Mouse (Mus musculus): Measurements from ENCODE around the gene Arhgef5. TPM values are rescaled to one million over a fixed set of nuclear protein-coding genes. Genes with fewer than 3 reads are reported as not detected.
"Not testable (repeated sequence)": the region's sequence is repeated elsewhere in the genome, so short reads cannot be mapped to it uniquely, and the experiment has no call there.

Arhgef5 gene
- polyA plus RNA-seq (2015; fragmentation: Nextera tagmentation; extraction: Ambion mirVana), result 18.4 and 19.2 TPM in 2 replicates

DNA sequence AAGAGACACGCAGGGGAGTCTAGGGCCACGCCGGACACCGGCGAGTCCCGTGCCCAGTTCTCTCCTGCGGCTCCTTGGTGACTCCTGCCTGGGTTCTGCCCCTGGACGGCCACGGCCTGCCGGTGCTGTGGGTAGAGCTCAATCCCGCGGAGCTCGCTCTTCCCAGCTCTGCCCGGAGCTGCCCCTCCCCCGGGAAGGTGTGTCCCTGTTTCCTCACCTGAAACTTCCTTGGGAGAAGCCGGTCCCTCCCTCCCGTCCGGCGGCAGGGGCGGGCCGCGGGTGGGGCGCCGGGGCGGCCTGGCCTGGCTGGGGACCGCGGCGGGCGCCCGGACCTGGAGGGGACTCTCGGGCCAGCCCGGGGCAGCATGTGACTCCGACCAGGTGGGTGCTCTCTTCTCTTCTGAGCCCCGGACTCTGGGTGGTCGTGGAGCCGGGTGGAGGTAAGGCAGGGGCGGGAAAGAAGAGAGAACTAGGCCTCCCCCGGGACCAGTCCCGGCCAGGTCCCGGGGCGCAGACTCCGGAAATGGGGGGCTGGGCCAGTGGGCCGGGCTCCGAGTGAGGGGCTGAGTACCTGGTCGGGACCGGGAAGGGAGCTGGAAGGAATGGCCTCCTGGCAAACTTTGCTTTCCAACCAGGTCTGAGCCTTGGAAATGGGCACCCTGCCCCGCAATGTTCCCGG lies at the start of gene Arhgef5:
TSS of gene Arhgef5 (plus strand) at position 220 of the 679 bp plus-strand sequence.
- peak; percentile 96 for ATAC-seq
- peak within 1 kb of the TSS; percentile 70 for H3K4me3 ChIP-seq (replicated peaks)
- peaks cover 3% of the 10 kb centered on the region; the same call in 1 of the 2 replicates for H3K4me1 ChIP-seq (replicated peaks)
- no peaks in the 10 kb centered on the region for H3K36me3 ChIP-seq
- H3K9me3 ChIP-seq, result no peaks in the 10 kb centered on the region
- no peaks in the 10 kb centered on the region for H3K27me3 ChIP-seq (replicated peaks)
- peak within 1 kb of the TSS; percentile 78 for H3K4me2 ChIP-seq (replicated peaks)
- peak within 1 kb of the TSS; percentile 71 for H3K27ac ChIP-seq
- H3K9ac ChIP-seq, result peak within 1 kb of the TSS; percentile 75
- WGBS, result 0% methylated on average over 45 of the region's 48 CpGs

DNA sequence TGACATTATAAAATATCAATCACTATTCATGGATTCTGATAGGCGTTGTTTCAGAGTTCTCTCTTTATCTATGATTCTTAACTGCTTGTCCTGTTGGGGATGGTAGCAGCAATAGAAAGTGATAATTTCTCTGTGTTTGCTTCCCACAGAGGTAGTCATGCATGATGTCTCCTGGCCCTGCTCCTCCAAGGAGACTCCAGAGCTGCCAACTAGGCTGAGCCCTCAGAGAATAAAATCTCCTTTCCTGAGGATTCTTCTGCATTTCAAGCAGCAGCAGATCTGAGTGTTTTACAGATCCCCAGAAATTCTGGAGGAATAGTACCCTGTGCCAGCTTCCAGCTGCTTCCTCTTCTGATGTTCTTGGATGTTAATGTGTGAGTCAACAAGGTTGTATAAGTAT lies 34.1 kb upstream of the Arhgef5 start, which contains the start of gene Olfr47:
TSS of gene Olfr47 (plus strand) at position 275 of the 400 bp plus-strand sequence.
- not testable (repeated sequence) for ATAC-seq
- WGBS, result 91% methylated on average over 1 of the region's 1 CpGs

DNA sequence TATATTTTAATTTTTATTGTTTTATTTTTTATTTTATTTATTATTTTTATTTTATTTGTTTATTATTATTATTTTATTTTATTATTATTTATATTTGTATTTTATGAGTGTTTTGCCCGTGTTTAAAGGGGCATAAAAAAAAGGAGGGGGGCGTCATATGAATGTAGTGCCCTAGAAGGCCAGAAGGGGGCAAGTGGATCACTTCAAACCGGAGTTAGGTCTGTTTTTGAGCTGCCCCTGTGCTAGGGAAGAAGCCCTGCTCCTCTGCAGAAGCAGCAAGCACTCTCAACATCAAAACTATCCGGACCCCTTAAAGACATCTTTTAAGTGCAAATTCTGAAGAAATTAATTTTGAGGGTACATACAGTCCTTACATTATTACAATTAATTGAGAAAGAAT lies 23.3 kb upstream of the Arhgef5 start:
- Histone ChIP-seq H3K4me3 (replicated peaks) (no peak overlapping the region), H3K9ac (no peak overlapping the region), H3K4me2 (replicated peaks) (no peak overlapping the region), H3K9me3 (no peaks in the 10 kb centered on the region), H3K36me3 (no peaks in the 10 kb centered on the region), H3K4me1 (replicated peaks) (no peaks in the 10 kb centered on the region), H3K27me3 (replicated peaks) (no peaks in the 10 kb centered on the region), H3K27ac (no peak overlapping the region)
- WGBS, result 10% methylated on average over 4 of the region's 4 CpGs
- ATAC-seq, result no peak

More for the DNA sequence above, 34.1 kb upstream of the Arhgef5 start, which contains the start of gene Olfr47:
- H3K4me3 ChIP-seq (replicated peaks); H3K9me3 ChIP-seq; H3K36me3 ChIP-seq; H3K4me2 ChIP-seq (replicated peaks); H3K9ac ChIP-seq; H3K4me1 ChIP-seq (replicated peaks); H3K27me3 ChIP-seq (replicated peaks); H3K27ac ChIP-seq: not testable (repeated sequence)

- no peaks in the 10 kb centered on the region for H3K4me1 ChIP-seq (replicated peaks)
- no peaks in the 10 kb centered on the region for H3K9me3 ChIP-seq
- no peaks in the 10 kb centered on the region for H3K27me3 ChIP-seq (replicated peaks)
- no peak for ATAC-seq
- no peak overlapping the region for H3K4me2 ChIP-seq (replicated peaks)
- H3K9ac ChIP-seq, result no peak overlapping the region
- no peak overlapping the region for H3K27ac ChIP-seq
- no peak overlapping the region for H3K4me3 ChIP-seq (replicated peaks)
- WGBS, result 60% methylated on average over 3 of the region's 3 CpGs
- no peaks in the 10 kb centered on the region for H3K36me3 ChIP-seq
Observed at GRCm38 (mm10) chr6:43247396-43247795, 18.0 kb upstream of the Arhgef5 start.

GRCm38 (mm10) chr6:43252994-43253393 lies 12.4 kb upstream of the Arhgef5 start:
- no peak overlapping the region for H3K27ac ChIP-seq
- H3K27me3 ChIP-seq (replicated peaks), result no peaks in the 10 kb centered on the region
- no peaks in the 10 kb centered on the region for H3K36me3 ChIP-seq
- no peak overlapping the region for H3K9ac ChIP-seq
- no peak overlapping the region for H3K4me2 ChIP-seq (replicated peaks)
- H3K4me3 ChIP-seq (replicated peaks), result no peak overlapping the region
- no peaks in the 10 kb centered on the region for H3K9me3 ChIP-seq
- WGBS, result 75% methylated on average over 1 of the region's 1 CpGs
- no peak for ATAC-seq
- no peaks in the 10 kb centered on the region for H3K4me1 ChIP-seq (replicated peaks)

DNA sequence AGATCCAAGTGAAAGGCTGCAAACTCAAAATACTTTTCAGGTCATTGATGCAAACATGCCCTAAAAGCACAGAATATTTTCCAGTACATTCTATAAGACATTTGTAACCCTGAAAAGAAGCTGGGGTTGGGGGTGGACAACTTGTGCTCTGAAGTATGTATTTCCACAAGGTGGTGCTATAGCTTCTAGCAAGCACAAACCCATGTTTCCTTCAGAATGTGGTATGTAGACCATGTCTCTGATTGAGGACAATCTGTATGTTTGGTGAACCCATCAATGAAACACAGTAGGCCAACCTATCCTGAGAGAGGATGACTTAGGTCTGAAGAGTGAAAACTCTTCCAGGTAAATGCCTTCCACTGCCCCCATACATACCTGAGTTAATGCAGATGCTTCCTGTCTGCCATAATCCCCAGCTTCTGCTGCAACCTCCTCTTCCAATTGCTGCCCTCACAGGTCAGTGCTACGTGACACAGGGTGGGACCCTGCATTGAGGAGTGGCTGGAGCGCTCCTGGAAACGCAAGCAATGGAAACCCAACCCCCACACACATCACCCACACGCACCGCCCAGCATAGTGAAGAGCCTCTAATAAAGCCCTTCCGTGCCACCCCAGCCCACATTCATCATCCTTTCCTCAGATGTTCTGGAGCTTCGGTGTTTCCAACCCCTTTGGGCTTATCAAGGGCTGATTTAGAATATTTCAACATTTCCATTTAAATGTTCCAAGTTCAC lies 11.0 kb upstream of the Arhgef5 start:
- no peak overlapping the region for H3K4me2 ChIP-seq (replicated peaks)
- no peak overlapping the region for H3K9ac ChIP-seq
- ATAC-seq, result peak; percentile 61; the same call in 1 of the 2 replicates
- WGBS, result 59% methylated on average over 7 of the region's 7 CpGs
- no peaks in the 10 kb centered on the region for H3K4me1 ChIP-seq (replicated peaks)
- no peak overlapping the region for H3K4me3 ChIP-seq (replicated peaks)
- H3K27me3 ChIP-seq (replicated peaks), result no peaks in the 10 kb centered on the region
- no peaks in the 10 kb centered on the region for H3K36me3 ChIP-seq
- H3K27ac ChIP-seq, result no peak overlapping the region
- H3K9me3 ChIP-seq, result no peaks in the 10 kb centered on the region

DNA sequence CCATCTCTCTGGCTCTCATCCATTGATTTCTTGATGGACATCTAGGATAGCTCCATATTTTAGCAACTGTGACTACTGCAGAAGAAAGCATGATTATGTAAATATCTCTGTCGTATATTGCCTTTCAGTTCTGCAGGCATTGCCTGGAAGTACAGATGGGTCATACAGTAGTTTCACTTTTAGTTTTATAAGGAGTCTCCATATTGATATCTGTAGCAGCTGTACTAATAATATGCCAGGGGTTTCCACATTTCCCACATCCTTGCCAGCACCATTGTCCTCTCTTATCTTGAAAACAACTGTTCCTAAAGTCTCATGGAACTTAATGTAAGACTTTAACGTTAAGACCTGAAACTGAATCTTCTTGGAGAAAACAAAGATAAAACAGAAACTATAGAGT lies 4.6 kb upstream of the Arhgef5 start:
- H3K27me3 ChIP-seq (replicated peaks), result no peaks in the 10 kb centered on the region
- H3K4me3 ChIP-seq (replicated peaks), result no peak overlapping the region
- H3K4me2 ChIP-seq (replicated peaks), result no peak overlapping the region
- H3K9me3 ChIP-seq, result no peaks in the 10 kb centered on the region
- WGBS, result 67% methylated on average over 2 of the region's 2 CpGs
- no peaks in the 10 kb centered on the region for H3K36me3 ChIP-seq
- H3K4me1 ChIP-seq (replicated peaks), result peaks cover 3% of the 10 kb centered on the region; the same call in 1 of the 2 replicates
- no peak overlapping the region for H3K9ac ChIP-seq
- no peak for ATAC-seq
- no peak overlapping the region for H3K27ac ChIP-seq

DNA sequence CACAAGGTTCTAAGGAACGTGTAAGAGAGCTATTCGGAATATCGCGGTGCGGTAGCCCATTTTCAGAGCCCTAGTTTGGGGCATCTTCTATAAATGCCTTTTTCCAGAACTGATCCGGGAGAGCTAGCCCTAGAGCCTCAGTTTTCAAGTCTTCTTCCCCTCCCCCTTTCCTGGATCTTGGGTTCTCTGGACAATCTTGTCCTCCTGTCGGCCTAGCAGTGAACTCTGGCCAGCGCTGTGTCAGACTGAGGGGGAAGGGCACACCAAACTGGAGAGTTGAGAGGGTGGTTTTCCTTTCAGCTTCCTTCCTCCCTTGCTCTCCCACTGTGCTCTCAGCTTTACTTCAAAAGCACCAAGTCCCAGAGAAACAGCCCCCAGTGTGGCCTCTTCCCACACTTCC lies 974 bp downstream of the Arhgef5 start:
- 3% methylated on average over 8 of the region's 8 CpGs for WGBS
- Histone ChIP-seq H3K27ac (peak overlapping the region; percentile 71), H3K27me3 (replicated peaks) (no peaks in the 10 kb centered on the region), H3K4me1 (replicated peaks) (peaks cover 3% of the 10 kb centered on the region; the same call in 1 of the 2 replicates), H3K9ac (peak overlapping the region; percentile 75), H3K36me3 (no peaks in the 10 kb centered on the region), H3K9me3 (no peaks in the 10 kb centered on the region), H3K4me3 (replicated peaks) (peak overlapping the region; percentile 70), H3K4me2 (replicated peaks) (peak overlapping the region; percentile 78)
- peak; percentile 67 for ATAC-seq

DNA sequence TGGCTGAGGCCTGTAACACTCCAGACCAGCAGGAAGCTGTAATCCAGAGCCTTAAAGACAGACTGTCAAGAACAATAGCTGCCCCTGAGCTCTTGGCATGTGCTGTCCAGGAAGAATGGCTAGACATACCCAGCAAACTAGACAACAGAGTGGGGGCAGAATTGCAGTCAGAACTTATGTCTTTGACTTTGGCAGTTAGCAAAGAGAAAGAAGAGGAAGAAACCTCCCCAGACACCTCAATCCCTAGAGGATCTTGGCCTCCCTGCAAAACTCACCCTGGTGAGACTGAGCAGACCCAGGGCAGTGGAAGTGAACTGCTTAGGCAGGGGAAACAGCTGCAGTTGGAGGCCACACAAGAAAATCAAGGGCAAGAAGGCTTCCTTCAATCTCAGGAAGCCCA lies 7.2 kb downstream of the Arhgef5 start:
- H3K9ac ChIP-seq, result no peak overlapping the region
- H3K4me3 ChIP-seq (replicated peaks), result no peak overlapping the region
- no peak overlapping the region for H3K4me2 ChIP-seq (replicated peaks)
- no peaks in the 10 kb centered on the region for H3K27me3 ChIP-seq (replicated peaks)
- H3K36me3 ChIP-seq, result peaks cover 18% of the 10 kb centered on the region; the same call in 1 of the 2 replicates
- no peak for ATAC-seq
- no peaks in the 10 kb centered on the region for H3K9me3 ChIP-seq
- 0 out of 2 replicates have a peak overlapping the region, but pooled peaks have one; percentile 36 for H3K27ac ChIP-seq
- H3K4me1 ChIP-seq (replicated peaks), result no peaks in the 10 kb centered on the region

DNA sequence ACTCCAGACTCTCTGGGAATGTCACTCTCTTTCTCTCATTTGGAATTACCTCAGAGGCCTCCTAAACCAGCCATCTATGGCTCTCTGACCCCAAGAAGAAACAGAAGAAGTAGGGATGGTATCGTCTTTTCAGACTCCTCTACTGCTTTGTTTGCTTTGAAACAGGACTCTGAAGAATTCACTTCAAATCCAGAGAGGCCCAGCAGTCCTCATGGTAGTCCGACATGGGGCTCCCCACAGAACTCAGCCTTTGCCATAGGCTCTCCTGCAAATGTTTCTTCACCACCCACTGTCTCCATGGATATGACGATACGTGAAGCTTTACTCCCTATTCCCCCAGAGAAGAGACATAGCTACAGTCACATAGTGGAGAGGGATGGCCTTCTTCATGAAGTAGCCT lies 8.7 kb downstream of the Arhgef5 start:
- Histone ChIP-seq H3K4me2 (replicated peaks) (no peak overlapping the region), H3K27me3 (replicated peaks) (no peaks in the 10 kb centered on the region), H3K4me1 (replicated peaks) (no peaks in the 10 kb centered on the region), H3K9ac (no peak overlapping the region), H3K9me3 (no peaks in the 10 kb centered on the region), H3K27ac (no peak overlapping the region), H3K36me3 (peaks cover 18% of the 10 kb centered on the region; the same call in 1 of the 2 replicates), H3K4me3 (replicated peaks) (no peak overlapping the region)
- ATAC-seq, result no peak
- 92% methylated on average over 4 of the region's 4 CpGs for WGBS

DNA sequence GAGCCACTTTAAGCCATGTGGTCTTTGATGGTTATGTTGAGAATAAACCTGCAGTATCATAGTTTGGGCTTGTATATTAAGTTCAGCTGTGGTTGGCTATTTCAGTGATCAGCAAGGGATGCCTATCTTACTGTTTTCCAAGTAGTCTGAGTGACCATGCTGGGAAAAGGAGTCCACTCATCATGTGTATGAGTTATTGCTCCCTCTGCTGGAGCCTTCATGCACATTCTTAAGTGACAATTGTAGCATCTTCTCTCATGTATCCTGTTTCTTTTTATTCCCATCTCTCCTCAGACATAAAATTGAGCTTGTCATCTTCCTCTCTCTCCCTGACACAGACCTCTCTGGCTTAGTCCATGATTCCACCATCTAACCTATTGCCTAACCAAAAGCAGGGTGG lies 12.9 kb downstream of the Arhgef5 start:
- Histone ChIP-seq H3K9ac (no peak overlapping the region), H3K27ac (no peak overlapping the region), H3K9me3 (no peaks in the 10 kb centered on the region), H3K4me1 (replicated peaks) (no peaks in the 10 kb centered on the region), H3K36me3 (peaks cover 33% of the 10 kb centered on the region), H3K4me2 (replicated peaks) (no peak overlapping the region), H3K27me3 (replicated peaks) (no peaks in the 10 kb centered on the region), H3K4me3 (replicated peaks) (no peak overlapping the region)
- ATAC-seq, result no peak

GRCm38 (mm10) chr6:43280481-43280880 lies 15.1 kb downstream of the Arhgef5 start:
- no peak overlapping the region for H3K9ac ChIP-seq
- no peaks in the 10 kb centered on the region for H3K9me3 ChIP-seq
- 93% methylated on average over 5 of the region's 5 CpGs for WGBS
- no peak overlapping the region for H3K27ac ChIP-seq
- peaks cover 34% of the 10 kb centered on the region for H3K36me3 ChIP-seq
- H3K4me1 ChIP-seq (replicated peaks), result no peaks in the 10 kb centered on the region
- no peak overlapping the region for H3K4me2 ChIP-seq (replicated peaks)
- H3K4me3 ChIP-seq (replicated peaks), result no peak overlapping the region
- ATAC-seq, result no peak
- no peaks in the 10 kb centered on the region for H3K27me3 ChIP-seq (replicated peaks)
